Mouse (Mus musculus) neural tube, embryonic 15.5 days (tissue): ENCODE measurements around the gene Borcs6. TPM values are rescaled to one million over a fixed set of nuclear protein-coding genes. Genes with fewer than 3 reads are reported as not detected.
A peak's percentile ranks its signal among the peaks of the same experiment; 100 is the strongest.
"Not testable (repeated sequence)": the region's sequence is repeated elsewhere in the genome, so short reads cannot be mapped to it uniquely, and the experiment has no call there.

ENCODE experiments used
- ATAC-seq: fragments of 200-750 bp; cut with Nextera tagmentation; 2 replicates; pipeline ENCODE4 v1.8.0; 2017; ENCODE audit warnings: mild to moderate bottlenecking, moderate TSS enrichment, moderate library complexity; ENCODE audit not compliant: low FRiP score
- H3K27ac ChIP-seq: fragments of 300-500 bp; sonication (generic); replicated peaks from 2 replicates; pipeline ENCODE4 v1.5.1; 2015; ENCODE audit warnings: mild to moderate bottlenecking, inconsistent platforms
- H3K27me3 ChIP-seq: fragments of 300-500 bp; sonication (generic); replicated peaks from 2 replicates; pipeline ENCODE4 v1.6.1; 2015; ENCODE audit warnings: inconsistent platforms
- H3K36me3 ChIP-seq: fragments of 300-500 bp; sonication (generic); 2 replicates; pipeline ENCODE4 v1.6.1; 2015; ENCODE audit warnings: inconsistent platforms
- H3K4me1 ChIP-seq: fragments of 300-500 bp; sonication (generic); 2 replicates; pipeline ENCODE4 v1.6.1; 2015; ENCODE audit warnings: inconsistent platforms
- H3K4me2 ChIP-seq: fragments of 300-500 bp; sonication (generic); 2 replicates; pipeline ENCODE4 v1.6.1; 2015; ENCODE audit warnings: inconsistent platforms, mild to moderate bottlenecking, moderate library complexity
- H3K4me3 ChIP-seq: fragments of 300-500 bp; sonication (generic); replicated peaks from 2 replicates; pipeline ENCODE4 v1.5.1; 2015; ENCODE audit warnings: mild to moderate bottlenecking, inconsistent platforms
- H3K9ac ChIP-seq: fragments of 300-500 bp; sonication (generic); replicated peaks from 2 replicates; pipeline ENCODE4 v1.6.1; 2015; ENCODE audit warnings: mild to moderate bottlenecking, inconsistent platforms
- H3K9me3 ChIP-seq: fragments of 300-500 bp; sonication (generic); replicated peaks from 2 replicates; pipeline ENCODE4 v1.6.1; 2016; ENCODE audit warnings: inconsistent platforms
- WGBS: fragments of 180-500 bp; shearing (Covaris S2); methylation state at CpG from one replicate; pipeline ENCODE4 v1.1.7; 2015; ENCODE audit warnings: mixed read lengths; 5-methylcytosine and 5-hydroxymethylcytosine counted together
- polyA plus RNA-seq: library from polyadenylated mRNA; unstranded; fragments of >200 nt; fragmentation: Nextera tagmentation; extraction: Ambion mirVana; gene quantifications from 2 replicates; pipeline ENCODE4 v1.2.1, GENCODE M21; 2015

Borcs6 gene
- polyA plus RNA-seq, 1 experiment from 2014 or later, result 24.0 TPM

DNA sequence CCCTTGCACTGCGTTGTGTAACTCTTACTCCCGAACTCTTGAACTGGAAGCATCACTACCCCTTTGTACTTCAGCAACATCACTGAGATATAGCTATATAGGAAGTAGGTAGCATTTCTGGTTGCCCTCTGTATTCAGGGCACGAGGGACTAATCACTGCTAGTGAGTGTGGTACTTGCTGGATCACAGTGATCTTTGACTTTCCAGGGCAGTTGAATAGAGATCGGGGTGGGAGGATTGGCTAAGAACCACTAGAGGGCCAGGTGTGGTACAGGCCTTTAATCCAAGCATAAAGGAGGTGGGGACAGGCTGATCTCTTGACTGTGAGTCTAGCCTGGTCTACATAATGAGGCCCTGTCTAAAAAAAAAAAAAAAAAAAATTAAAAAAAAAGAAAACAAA is 33.4 kb downstream of the Borcs6 start:
- peaks cover 73% of the 10 kb centered on the region for H3K4me1 ChIP-seq
- WGBS, result 88% methylated on average over 4 of the region's 4 CpGs

DNA sequence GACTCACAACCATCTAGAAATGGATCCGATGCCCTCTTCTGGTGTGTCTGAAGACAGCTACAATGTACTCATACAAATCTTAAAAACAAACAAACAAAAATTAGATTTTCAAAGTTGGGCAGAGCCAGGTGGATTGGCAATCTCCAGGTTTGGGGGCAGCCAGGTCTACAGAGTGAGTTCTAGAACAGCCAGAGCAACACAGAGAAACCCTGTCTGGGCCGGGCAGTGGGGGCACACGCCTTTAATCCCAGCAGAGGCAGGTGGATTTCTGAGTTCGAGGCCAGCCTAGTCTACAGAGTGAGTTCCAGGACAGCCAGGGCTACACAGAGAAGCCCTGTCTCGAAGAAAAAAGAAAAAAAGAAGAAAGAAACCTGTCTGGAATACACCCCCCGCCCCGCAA is 34.3 kb downstream of the Borcs6 start:
- H3K4me1 ChIP-seq, result peaks cover 79% of the 10 kb centered on the region
- H3K4me2 ChIP-seq, ATAC-seq, H3K4me3 ChIP-seq, H3K27me3 ChIP-seq, H3K9me3 ChIP-seq, H3K9ac ChIP-seq: not testable (repeated sequence)
- H3K36me3 ChIP-seq, result peaks cover 29% of the 10 kb centered on the region
- 87% methylated on average over 7 of the region's 7 CpGs for WGBS
- H3K27ac ChIP-seq, result peak overlapping the region; percentile 91; the same call in 1 of the 2 replicates

More for the DNA sequence above, 33.4 kb downstream of the Borcs6 start:
- Histone ChIP-seq H3K9me3 (no peaks in the 10 kb centered on the region), H3K4me2 (no peak overlapping the region), H3K4me3 (no peak overlapping the region), H3K27ac (no peak overlapping the region), H3K36me3 (peaks cover 29% of the 10 kb centered on the region), H3K9ac (no peak overlapping the region), H3K27me3 (no peaks in the 10 kb centered on the region)
- ATAC-seq, result no peak

GRCm38 (mm10) chr11:69094697-69095429 is 35.3 kb downstream of the Borcs6 start, which contains the start of gene Per1:
Per1 (plus strand) TSS chr11:69095217.
- WGBS, result under 1% methylated on average over 37 of the region's 37 CpGs
- Histone ChIP-seq H3K9me3 (no peaks in the 10 kb centered on the region), H3K27ac (peak within 1 kb of the TSS; percentile 91), H3K4me1 (peaks cover 79% of the 10 kb centered on the region), H3K36me3 (peaks cover 26% of the 10 kb centered on the region), H3K4me3 (peak within 1 kb of the TSS; percentile 50), H3K9ac (peak within 1 kb of the TSS; percentile 46), H3K27me3 (no peaks in the 10 kb centered on the region), H3K4me2 (peak within 1 kb of the TSS; percentile 95)
- ATAC-seq, result peak; percentile 94

GRCm38 (mm10) chr11:69095511-69096231 is 36.2 kb downstream of the Borcs6 start:
- no peak for ATAC-seq
- peaks cover 79% of the 10 kb centered on the region for H3K4me1 ChIP-seq
- H3K4me3 ChIP-seq, result peak overlapping the region; percentile 50
- peak overlapping the region; percentile 81 for H3K27ac ChIP-seq
- H3K36me3 ChIP-seq, result peaks cover 21% of the 10 kb centered on the region
- H3K27me3 ChIP-seq, result no peaks in the 10 kb centered on the region
- peak overlapping the region; percentile 46 for H3K9ac ChIP-seq
- WGBS, result 2% methylated on average over 27 of the region's 27 CpGs
- no peaks in the 10 kb centered on the region for H3K9me3 ChIP-seq
- peak overlapping the region; percentile 95 for H3K4me2 ChIP-seq

DNA sequence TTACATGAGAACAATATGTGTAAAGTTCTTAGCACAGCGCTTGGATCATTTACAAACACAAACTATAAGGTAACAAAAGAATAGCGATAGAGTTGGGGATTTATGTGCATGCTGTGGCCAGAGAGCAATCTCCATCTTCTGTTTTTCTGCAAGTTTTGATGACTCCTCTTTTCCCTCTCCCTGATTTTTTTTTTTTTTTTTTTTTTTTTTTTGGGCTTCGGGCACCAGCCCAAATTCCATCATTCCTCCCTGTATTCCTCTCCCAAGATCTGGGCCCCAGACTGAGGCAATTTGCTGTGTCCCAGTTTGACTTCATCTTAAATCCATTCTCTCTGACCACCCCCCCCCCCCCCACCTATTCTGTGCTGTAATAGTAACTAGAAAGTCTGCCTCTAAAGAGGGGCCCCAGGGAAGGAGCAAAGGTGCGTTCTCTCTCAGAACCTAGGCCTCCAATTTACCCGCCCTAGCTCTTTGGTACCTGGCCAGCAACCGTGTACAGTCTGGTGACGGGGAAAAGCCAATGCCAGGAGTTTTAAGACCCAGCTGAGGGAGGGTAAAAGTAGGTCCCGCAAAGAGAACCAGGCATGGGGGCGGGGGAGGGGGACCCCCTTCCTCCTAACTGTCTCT is 37.0 kb downstream of the Borcs6 start:
- H3K9me3 ChIP-seq, result no peaks in the 10 kb centered on the region
- H3K27me3 ChIP-seq, result no peaks in the 10 kb centered on the region
- peak overlapping the region; percentile 50 for H3K4me3 ChIP-seq
- peaks cover 78% of the 10 kb centered on the region for H3K4me1 ChIP-seq
- H3K36me3 ChIP-seq, result peaks cover 20% of the 10 kb centered on the region
- no peak for ATAC-seq
- 15% methylated on average over 9 of the region's 9 CpGs for whole genome bisulfite sequencing
- H3K27ac ChIP-seq, result peak overlapping the region; percentile 84
- peak overlapping the region; percentile 46 for H3K9ac ChIP-seq
- H3K4me2 ChIP-seq, result peak overlapping the region; percentile 95

DNA sequence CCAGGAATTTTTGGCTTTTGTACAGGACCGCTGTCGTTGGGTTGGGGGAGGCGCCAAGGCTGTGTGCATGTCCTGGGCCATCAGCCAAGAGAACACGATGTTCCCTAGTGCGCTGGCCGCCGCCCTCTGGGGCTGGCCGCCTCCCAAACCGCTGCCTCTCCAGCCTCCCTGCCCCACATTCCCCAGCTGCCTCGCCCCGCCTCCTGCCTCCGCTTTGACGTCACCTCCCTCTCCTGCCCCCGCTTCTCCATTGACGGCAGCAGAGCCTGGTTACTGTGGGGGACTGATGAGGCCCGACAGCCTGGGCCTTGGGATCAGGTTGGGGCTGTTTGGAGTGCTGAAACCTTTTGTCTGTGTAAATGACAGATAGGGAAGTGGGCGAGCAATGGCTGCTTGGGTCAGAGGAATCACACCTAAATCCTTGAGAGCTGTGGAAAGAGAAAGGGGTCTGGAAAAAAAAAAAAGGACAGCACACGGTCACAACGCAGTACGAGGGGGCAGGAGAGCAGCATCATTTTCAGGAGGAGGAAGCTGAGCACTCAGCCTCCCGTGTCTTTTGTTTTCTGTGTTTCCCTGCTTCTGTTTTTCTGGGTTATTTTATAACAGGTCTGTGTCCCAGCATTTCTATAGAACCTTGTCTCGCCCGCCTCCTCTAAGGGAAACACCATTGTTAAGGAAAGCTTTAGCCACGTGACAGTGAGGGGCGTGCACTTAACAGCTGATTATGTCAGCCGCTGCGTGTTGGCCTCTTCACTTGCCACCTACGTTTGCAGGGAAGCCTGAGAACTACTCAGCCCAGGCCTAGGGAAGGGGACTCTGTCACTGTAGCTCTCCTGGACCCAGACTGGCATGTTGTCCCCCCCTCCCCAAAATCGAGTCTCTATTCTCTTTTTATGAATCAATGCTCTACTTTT is 37.7 kb downstream of the Borcs6 start:
- no peaks in the 10 kb centered on the region for H3K27me3 ChIP-seq
- peak overlapping the region; percentile 21 for H3K9ac ChIP-seq
- H3K4me3 ChIP-seq, result peak overlapping the region; percentile 50
- peak overlapping the region; percentile 84 for H3K27ac ChIP-seq
- H3K9me3 ChIP-seq, result no peaks in the 10 kb centered on the region
- peak overlapping the region; percentile 95 for H3K4me2 ChIP-seq
- ATAC-seq, result no peak
- peaks cover 22% of the 10 kb centered on the region for H3K36me3 ChIP-seq
- peaks cover 70% of the 10 kb centered on the region for H3K4me1 ChIP-seq
- WGBS, result 2% methylated on average over 29 of the region's 29 CpGs

DNA sequence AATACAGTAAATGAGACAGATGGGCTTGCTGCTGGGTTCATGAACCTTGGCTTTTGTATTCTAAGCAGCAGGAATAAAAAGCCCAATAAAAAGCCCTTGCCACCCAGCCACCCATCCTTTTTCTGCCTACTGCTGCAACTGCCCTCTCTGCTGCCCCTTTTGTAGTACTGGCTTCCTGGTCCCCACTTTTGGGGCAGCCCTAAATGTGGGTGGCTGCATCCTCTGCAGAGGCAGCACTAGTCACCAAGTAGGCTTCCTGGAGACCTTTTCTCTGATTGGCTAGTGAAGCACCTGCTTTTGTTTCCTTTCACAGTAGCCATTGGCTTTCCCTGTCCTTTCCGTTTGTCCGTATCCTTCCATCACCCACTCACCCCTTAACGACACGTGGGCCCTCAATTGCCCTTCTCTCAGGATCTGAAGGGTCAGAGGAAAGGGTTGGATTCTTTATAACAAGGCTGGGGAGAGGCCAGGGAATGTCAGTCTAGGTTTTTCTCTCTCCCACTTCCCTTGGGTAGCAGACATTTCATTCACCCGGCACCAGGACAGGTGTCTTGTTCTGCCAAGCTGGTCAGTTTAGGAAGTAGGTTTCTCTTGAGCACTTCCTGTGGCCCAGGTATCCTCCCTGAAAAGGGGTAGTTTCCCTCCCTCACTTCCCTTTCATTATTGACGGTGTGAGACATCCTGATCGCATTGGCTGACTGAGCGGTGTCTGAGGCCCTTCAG is 38.7 kb downstream of the Borcs6 start:
- Histone ChIP-seq H3K27me3 (no peaks in the 10 kb centered on the region), H3K9ac (peak overlapping the region; percentile 72), H3K9me3 (no peaks in the 10 kb centered on the region), H3K36me3 (peaks cover 24% of the 10 kb centered on the region), H3K4me2 (peak overlapping the region; percentile 95), H3K4me1 (peaks cover 67% of the 10 kb centered on the region), H3K4me3 (peak overlapping the region; percentile 58), H3K27ac (peak overlapping the region; percentile 84)
- whole genome bisulfite sequencing, result 9% methylated on average over 8 of the region's 8 CpGs
- ATAC-seq, result no peak

GRCm38 (mm10) chr11:69098762-69099091 is 39.2 kb downstream of the Borcs6 start:
- H3K36me3 ChIP-seq, result peaks cover 30% of the 10 kb centered on the region
- WGBS, result 0% methylated on average over 19 of the region's 19 CpGs
- peak overlapping the region; percentile 72 for H3K9ac ChIP-seq
- peak overlapping the region; percentile 84 for H3K27ac ChIP-seq
- no peaks in the 10 kb centered on the region for H3K27me3 ChIP-seq
- H3K9me3 ChIP-seq, result no peaks in the 10 kb centered on the region
- ATAC-seq, result peak; percentile 15; the same call in 1 of the 2 replicates
- peak overlapping the region; percentile 58 for H3K4me3 ChIP-seq
- H3K4me2 ChIP-seq, result peak overlapping the region; percentile 95
- H3K4me1 ChIP-seq, result peaks cover 67% of the 10 kb centered on the region

DNA sequence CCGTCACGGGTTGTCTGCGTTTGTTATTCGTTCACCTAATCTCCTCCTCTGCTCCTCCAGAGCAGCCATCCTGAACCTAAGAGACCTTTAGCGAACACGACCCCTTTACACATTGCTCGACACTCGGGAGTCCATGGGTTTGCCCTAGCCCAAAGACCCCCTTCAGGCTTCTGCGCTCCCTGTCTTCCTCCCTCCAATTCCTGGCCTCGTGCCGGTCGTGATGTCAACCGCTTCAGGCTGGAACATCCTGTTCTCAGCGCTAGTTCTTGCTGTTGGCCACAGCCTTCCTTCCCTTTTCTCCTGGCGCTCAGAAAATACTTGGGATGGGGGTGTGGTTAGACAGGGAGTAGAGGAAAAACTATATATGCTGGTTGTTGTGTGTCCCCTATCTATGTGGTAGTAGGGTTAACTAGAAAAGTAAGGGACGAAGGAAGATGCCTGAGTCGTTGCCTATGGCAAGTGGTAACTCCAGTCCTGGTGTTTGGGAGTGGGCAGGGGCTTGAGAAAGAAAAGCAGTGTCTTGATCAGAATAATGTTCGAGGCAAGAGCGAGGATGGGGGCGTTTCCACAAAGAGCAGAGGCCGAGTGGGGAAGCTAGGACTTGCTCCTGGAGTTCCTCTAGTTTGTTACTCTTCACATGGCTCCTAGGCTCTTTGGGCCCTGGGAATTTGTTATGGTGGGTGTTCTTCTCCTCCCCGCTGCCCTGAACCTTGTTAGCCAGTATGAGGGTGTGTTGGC is 39.8 kb downstream of the Borcs6 start:
- H3K27ac ChIP-seq, result peak overlapping the region; percentile 84
- 2% methylated on average over 22 of the region's 22 CpGs for WGBS
- H3K4me3 ChIP-seq, result peak overlapping the region; percentile 58
- peaks cover 62% of the 10 kb centered on the region for H3K4me1 ChIP-seq
- peaks cover 36% of the 10 kb centered on the region for H3K36me3 ChIP-seq
- ATAC-seq, result no peak
- no peaks in the 10 kb centered on the region for H3K9me3 ChIP-seq
- H3K9ac ChIP-seq, result peak overlapping the region; percentile 72
- peak overlapping the region; percentile 95 for H3K4me2 ChIP-seq
- no peaks in the 10 kb centered on the region for H3K27me3 ChIP-seq

- peaks cover 41% of the 10 kb centered on the region for H3K36me3 ChIP-seq
- H3K27me3 ChIP-seq, result no peaks in the 10 kb centered on the region
- WGBS, result under 1% methylated on average over 23 of the region's 23 CpGs
- H3K9me3 ChIP-seq, result no peaks in the 10 kb centered on the region
- H3K27ac ChIP-seq, result peak overlapping the region; percentile 84
- H3K4me1 ChIP-seq, result peaks cover 59% of the 10 kb centered on the region
- peak overlapping the region; percentile 72 for H3K9ac ChIP-seq
- peak overlapping the region; percentile 95 for H3K4me2 ChIP-seq
- peak; percentile 19; the same call in 1 of the 2 replicates for ATAC-seq
- peak overlapping the region; percentile 58 for H3K4me3 ChIP-seq
These were observed 40.4 kb downstream of the Borcs6 start for GRCm38 (mm10) chr11:69099915-69100345.
